Comparison of ENCODE assay signal across 8 mouse cellular contexts in genomic region chr6:86850588-86850987, GRCm38 (mm10). TPM values are rescaled to one million over a fixed set of nuclear protein-coding genes. Genes with fewer than 3 reads are reported as not detected.
DNase-seq lines count a peak whose midpoint lies in the region; ATAC-seq and TF ChIP-seq lines count a peak whose summit lies in the region.

No protein-coding gene starts in this region.

- intact Hi-C loops in left cerebral cortex, postnatal 4 days (cut with DNase I): no loop called here

- DNase-seq in lung, adult 2 months: no peak
- DNase-seq in lung, adult 18-20 months: no peak
- no peak for DNase-seq in embryonic facial prominence, embryonic 10.5 days (ENCODE audit: low spot score)
- no peak for DNase-seq in layer of hippocampus, postnatal 14 days (ENCODE audit: low spot score in 2 of 2)
- DNase-seq in right cerebral cortex, postnatal 4 days: no peak
- no peak for DNase-seq in left cerebral cortex, postnatal 4 days

- ATAC-seq in intestine, embryonic 16.5 days: no peak
- ATAC-seq in neural tube, embryonic 13.5 days (ENCODE audit: low read depth): no peak

- H3K9ac ChIP-seq in intestine, embryonic 16.5 days (ENCODE audit: low read depth, low read length): peak overlapping the region; percentile 89
- peak overlapping the region; percentile 90 for H3K9ac ChIP-seq in neural tube, embryonic 13.5 days

- H3K27me3 ChIP-seq in embryonic facial prominence, embryonic 10.5 days (replicated peaks; ENCODE audit: low read depth, poor library complexity, severe bottlenecking): no peaks in the 10 kb centered on the region
- H3K27me3 ChIP-seq in intestine, embryonic 16.5 days (replicated peaks; ENCODE audit: control insufficient read depth, insufficient read depth, low read length): no peaks in the 10 kb centered on the region
- H3K27me3 ChIP-seq in neural tube, embryonic 13.5 days: no peaks in the 10 kb centered on the region

- TF ChIP-seq CTCF in lung, adult 2 months (IDR thresholded peaks at IDR 0.05; ENCODE audit: insufficient read depth, low read length): no peak

- H3K4me1 ChIP-seq in lung, adult 2 months (ENCODE audit: control insufficient read depth, insufficient read depth, low read length): peaks cover 34% of the 10 kb centered on the region
- H3K4me1 ChIP-seq in embryonic facial prominence, embryonic 10.5 days: peaks cover 35% of the 10 kb centered on the region
- H3K4me1 ChIP-seq in intestine, embryonic 16.5 days (ENCODE audit: control insufficient read depth, insufficient read depth, low read length): peaks cover 28% of the 10 kb centered on the region
- H3K4me1 ChIP-seq in neural tube, embryonic 13.5 days (replicated peaks): peaks cover 62% of the 10 kb centered on the region

- H3K27ac ChIP-seq in embryonic facial prominence, embryonic 10.5 days (replicated peaks): peak overlapping the region; percentile 91; the same call in 1 of the 2 replicates
- peak overlapping the region; percentile 97 for H3K27ac ChIP-seq in intestine, embryonic 16.5 days (ENCODE audit: low read length)
- peak overlapping the region; percentile 97 for H3K27ac ChIP-seq in neural tube, embryonic 13.5 days (replicated peaks)

- 2% methylated on average over 4 of the region's 4 CpGs for WGBS in lung, adult 2 months
- 31% methylated on average over 4 of the region's 4 CpGs for WGBS in embryonic facial prominence, embryonic 10.5 days
- WGBS in intestine, embryonic 16.5 days: 20% methylated on average over 4 of the region's 4 CpGs
- WGBS in neural tube, embryonic 13.5 days: 28% methylated on average over 4 of the region's 4 CpGs

- no peaks in the 10 kb centered on the region for H3K9me3 ChIP-seq in embryonic facial prominence, embryonic 10.5 days
- no peaks in the 10 kb centered on the region for H3K9me3 ChIP-seq in intestine, embryonic 16.5 days (ENCODE audit: control insufficient read depth, low read length)
- H3K9me3 ChIP-seq in neural tube, embryonic 13.5 days: no peaks in the 10 kb centered on the region

- H3K4me3 ChIP-seq in lung, adult 2 months (replicated peaks; ENCODE audit: extremely low read depth, low read depth, low read length): peak overlapping the region; percentile 18
- peak overlapping the region; percentile 92 for H3K4me3 ChIP-seq in embryonic facial prominence, embryonic 10.5 days
- H3K4me3 ChIP-seq in intestine, embryonic 16.5 days (ENCODE audit: low read length): peak overlapping the region; percentile 75
- peak overlapping the region; percentile 79 for H3K4me3 ChIP-seq in neural tube, embryonic 13.5 days

- peaks cover 25% of the 10 kb centered on the region for H3K36me3 ChIP-seq in embryonic facial prominence, embryonic 10.5 days (replicated peaks)
- H3K36me3 ChIP-seq in intestine, embryonic 16.5 days (ENCODE audit: control insufficient read depth, insufficient read depth, low read length): no peaks in the 10 kb centered on the region
- peaks cover 8% of the 10 kb centered on the region; the same call in 1 of the 2 replicates for H3K36me3 ChIP-seq in neural tube, embryonic 13.5 days

- TF ChIP-seq POLR2A in lung, adult 2 months (IDR thresholded peaks at IDR 0.05; ENCODE audit: borderline replicate concordance, extremely low read depth, low read depth, low read length): no peak

- H3K4me2 ChIP-seq in intestine, embryonic 16.5 days (ENCODE audit: low read depth, low read length): peak overlapping the region; percentile 66
- peak overlapping the region; percentile 95 for H3K4me2 ChIP-seq in neural tube, embryonic 13.5 days

RNA-seq across cellular contexts. Expression of gene Aak1, which starts 1.3 kb away (rescaled TPM):
- polyA plus RNA-seq in lung, adult 2 months (2012; rRNA removed): 17.7 and 23.0 TPM in 2 replicates
- polyA plus RNA-seq in embryonic facial prominence, embryonic 10.5 days (2016; fragmentation: Nextera tagmentation; extraction: Ambion mirVana): 11.3 and 13.3 TPM in 2 replicates
- polyA plus RNA-seq in intestine, embryonic 16.5 days (2015; fragmentation: Nextera tagmentation; extraction: Ambion mirVana): 7.0 and 8.9 TPM in 2 replicates
- polyA plus RNA-seq in neural tube, embryonic 13.5 days (2015; fragmentation: Nextera tagmentation; extraction: Ambion mirVana): 37.3 and 42.7 TPM in 2 replicates
- 100 to 1,000 TPM; 404 to 410 TPM for total RNA-seq in layer of hippocampus, postnatal 14 days (2021)
- 100 to 1,000 TPM; 165 to 166 TPM for total RNA-seq in left cerebral cortex, postnatal 4 days (2021)

RNA-seq across cellular contexts. Expression of gene Anxa4, which starts 57.2 kb away (rescaled TPM):
- 76.5 and 110 TPM in 2 replicates for polyA plus RNA-seq in lung, adult 2 months (2012; rRNA removed)
- polyA plus RNA-seq in embryonic facial prominence, embryonic 10.5 days (2016; fragmentation: Nextera tagmentation; extraction: Ambion mirVana): 6.8 and 7.0 TPM in 2 replicates
- 538 and 653 TPM in 2 replicates for polyA plus RNA-seq in intestine, embryonic 16.5 days (2015; fragmentation: Nextera tagmentation; extraction: Ambion mirVana)
- 5.2 and 6.8 TPM in 2 replicates for polyA plus RNA-seq in neural tube, embryonic 13.5 days (2015; fragmentation: Nextera tagmentation; extraction: Ambion mirVana)
- 1 to 10 TPM; 2.8 to 5.8 TPM for total RNA-seq in layer of hippocampus, postnatal 14 days (2021)
- 1 to 10 TPM; 3.1 to 4.5 TPM for total RNA-seq in left cerebral cortex, postnatal 4 days (2021)

Comparison
In these comparisons a context has a peak if more than half of its experiments do, and no peak if none do; other contexts are left out.
1. H3K4me3 ChIP-seq: peak in every context shown above with its lines; median percentile 92 in embryonic facial prominence, embryonic 10.5 days; 79 in neural tube, embryonic 13.5 days; 75 in intestine, embryonic 16.5 days; 18 in lung, adult 2 months.